ENCODE assay signal across 8 mouse cellular contexts in the genomic region with DNA sequence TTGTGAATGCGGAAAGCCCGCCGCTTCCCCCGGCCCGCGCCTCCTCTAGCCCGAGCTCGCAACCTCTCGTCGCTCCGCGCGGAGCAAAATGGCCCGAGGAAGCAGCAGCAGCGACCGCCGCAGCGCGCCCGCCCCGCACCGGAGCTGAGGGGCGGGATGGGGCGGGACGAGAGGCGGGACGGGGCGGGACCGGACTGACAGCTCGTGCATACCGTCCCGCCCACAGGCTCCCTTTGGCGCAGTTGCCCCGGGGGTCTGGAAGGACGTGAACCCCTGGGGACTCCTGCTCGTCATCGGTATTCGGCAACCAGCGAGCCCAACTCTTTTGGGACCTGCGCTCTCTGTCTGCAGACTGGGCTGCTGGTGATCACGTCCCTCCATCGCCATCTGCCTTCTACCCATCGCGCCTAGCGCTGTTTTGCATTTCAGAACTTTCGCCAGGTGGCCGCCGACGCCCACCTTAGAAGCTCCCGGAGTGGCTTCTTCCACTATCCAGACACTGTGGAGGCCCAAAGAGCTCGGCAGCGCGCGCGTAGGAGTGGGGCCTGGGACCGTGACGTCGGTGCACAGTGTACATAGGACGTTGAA. TPM values are rescaled to one million over a fixed set of nuclear protein-coding genes. Genes with fewer than 3 reads are reported as not detected.
DNase-seq lines count a peak whose midpoint lies in the region.

TSS of gene Fnbp1 (minus strand) at position 142 of the 588 bp plus-strand sequence.

- under 1% methylated on average over 59 of the region's 59 CpGs for whole genome bisulfite sequencing in hindbrain, embryonic 10.5 days

- H3K27ac ChIP-seq in hindbrain, embryonic 10.5 days = peak within 1 kb of the TSS; percentile 92

- peaks cover 43% of the 10 kb centered on the region for H3K27me3 ChIP-seq in hindbrain, embryonic 10.5 days (ENCODE audit: insufficient read depth, poor library complexity, severe bottlenecking)

- H3K4me1 ChIP-seq in hindbrain, embryonic 10.5 days (replicated peaks) = peaks cover 30% of the 10 kb centered on the region

- H3K4me3 ChIP-seq in hindbrain, embryonic 10.5 days = peak within 1 kb of the TSS; percentile 85

- H3K36me3 ChIP-seq in hindbrain, embryonic 10.5 days = peaks cover 13% of the 10 kb centered on the region

- H3K9me3 ChIP-seq in hindbrain, embryonic 10.5 days = no peaks in the 10 kb centered on the region

- peak; percentile 93 for DNase-seq in NIH3T3 (ENCODE audit: low read depth)
- DNase-seq in cerebellum, adult 9-11 months = peak; percentile 90
- DNase-seq in frontal cortex, adult 2 months (ENCODE audit: extremely low spot score in 1 of 2, low spot score in 1 of 2) = peak; percentile 77 to 87
- peak; percentile 85 for DNase-seq in hindbrain, embryonic 10.5 days (ENCODE audit: low spot score)
- peak; percentile 83 to 86 for DNase-seq in layer of hippocampus, postnatal 14 days (ENCODE audit: low spot score in 2 of 2)
- DNase-seq in lung, postnatal 10 days = peak; percentile 91
- DNase-seq in ovary, postnatal 14 days (ENCODE audit: low spot score) = peak; percentile 73
- peak; percentile 94 for DNase-seq in thymus, postnatal 14 days

RNA-seq across cellular contexts. Expression of gene Fnbp1, which starts in this region (rescaled TPM):
- polyA plus RNA-seq in frontal cortex, adult 2 months (2012; rRNA removed) = 95.9 and 101 TPM in 2 replicates
- polyA plus RNA-seq in hindbrain, embryonic 10.5 days (2016; fragmentation: Nextera tagmentation; extraction: Ambion mirVana) = 14.7 and 16.0 TPM in 2 replicates
- 100 to 1,000 TPM in 1 of 2 experiments, 10 to 100 TPM in 1; 98.9 to 105 TPM for total RNA-seq in layer of hippocampus, postnatal 14 days (2021)

Comparison
In these comparisons a context has a peak if more than half of its experiments do, and no peak if none do; other contexts are left out.
1. Peak in every context shown above with its lines: DNase-seq, H3K4me3 ChIP-seq and H3K27ac ChIP-seq.